Mouse (Mus musculus): ENCODE measurements around the gene Klk1b1.
"Not testable (repeated sequence)": the region's sequence is repeated elsewhere in the genome, so short reads cannot be mapped to it uniquely, and the experiment has no call there.

Klk1b1 gene

GRCm38 (mm10) chr7:43966451-43966850 is at the start of gene Klk1b1:
Gene Klk1b1, plus strand, starts transcription at chr7:43966751.
- no peak for DNase-seq (ENCODE audit: low spot score)

GRCm38 (mm10) chr7:43918426-43918825 is 48.1 kb upstream of the Klk1b1 start:
- no peak for DNase-seq (ENCODE audit: low spot score)

GRCm38 (mm10) chr7:43918871-43919270 is 47.7 kb upstream of the Klk1b1 start:
- no peak for DNase-seq (ENCODE audit: low spot score)

- DNase-seq (ENCODE audit: low spot score): peak; percentile 33
These were observed 46.7 kb upstream of the Klk1b1 start for GRCm38 (mm10) chr7:43919559-43920451.

- no peak for DNase-seq (ENCODE audit: low spot score)
These were observed 46.0 kb upstream of the Klk1b1 start for GRCm38 (mm10) chr7:43920582-43920981.

- no peak for DNase-seq (ENCODE audit: low spot score)
These were observed 45.5 kb upstream of the Klk1b1 start for GRCm38 (mm10) chr7:43921087-43921486.

GRCm38 (mm10) chr7:43921941-43922340 is 44.6 kb upstream of the Klk1b1 start:
- no peak for DNase-seq (ENCODE audit: low spot score)

- no peak for DNase-seq (ENCODE audit: low spot score)
These were observed 40.6 kb upstream of the Klk1b1 start for GRCm38 (mm10) chr7:43925985-43926384.

GRCm38 (mm10) chr7:43928521-43928920 is 38.0 kb upstream of the Klk1b1 start:
- DNase-seq (ENCODE audit: low spot score): no peak

GRCm38 (mm10) chr7:43932337-43932736 is 34.2 kb upstream of the Klk1b1 start:
- no peak for DNase-seq (ENCODE audit: low spot score)

- no peak for DNase-seq (ENCODE audit: low spot score)
These were observed 33.1 kb upstream of the Klk1b1 start, which contains the start of gene Klk15 for GRCm38 (mm10) chr7:43933440-43933839. Gene Klk15, plus strand, starts transcription at chr7:43933740.

GRCm38 (mm10) chr7:43934747-43935146 is 31.8 kb upstream of the Klk1b1 start:
- no peak for DNase-seq (ENCODE audit: low spot score)

GRCm38 (mm10) chr7:43936551-43936950 is 30.0 kb upstream of the Klk1b1 start:
- no peak for DNase-seq (ENCODE audit: low spot score)

- not testable (repeated sequence) for DNase-seq (ENCODE audit: low spot score)
These were observed 24.3 kb upstream of the Klk1b1 start for GRCm38 (mm10) chr7:43942293-43942692.

GRCm38 (mm10) chr7:43944727-43945264 is 21.8 kb upstream of the Klk1b1 start:
- no peak for DNase-seq (ENCODE audit: low spot score)

GRCm38 (mm10) chr7:43950364-43950763 is 16.2 kb upstream of the Klk1b1 start, which contains the start of gene Klk1b8:
Gene Klk1b8, plus strand, starts transcription at chr7:43950664.
- DNase-seq (ENCODE audit: low spot score): no peak

- no peak for DNase-seq (ENCODE audit: low spot score)
These were observed 13.8 kb upstream of the Klk1b1 start for GRCm38 (mm10) chr7:43952703-43953102.

GRCm38 (mm10) chr7:43967058-43967457 is 507 bp downstream of the Klk1b1 start:
- no peak for DNase-seq (ENCODE audit: low spot score)

GRCm38 (mm10) chr7:43967612-43968011 is 1.1 kb downstream of the Klk1b1 start:
- no peak for DNase-seq (ENCODE audit: low spot score)

- DNase-seq (ENCODE audit: low spot score): not testable (repeated sequence)
These were observed 9.2 kb downstream of the Klk1b1 start, which contains the start of gene Klk1b9 for GRCm38 (mm10) chr7:43975761-43976160. Gene Klk1b9, plus strand, starts transcription at chr7:43976061.

- DNase-seq (ENCODE audit: low spot score): no peak
These were observed 19.1 kb downstream of the Klk1b1 start for GRCm38 (mm10) chr7:43985657-43986056.

- not testable (repeated sequence) for DNase-seq (ENCODE audit: low spot score)
These were observed 28.3 kb downstream of the Klk1b1 start for GRCm38 (mm10) chr7:43994821-43995220.

GRCm38 (mm10) chr7:43995577-43995976 is 29.0 kb downstream of the Klk1b1 start, which contains the start of gene Klk1b11:
Gene Klk1b11, plus strand, starts transcription at chr7:43995877.
- not testable (repeated sequence) for DNase-seq (ENCODE audit: low spot score)

Measured in yolk sac, embryonic 10.5 days (tissue).